Mouse (Mus musculus) cerebellum, postnatal 4 days (tissue): ENCODE data around the gene Oaz3.

Experiments used
- DNase-seq, 2 experiments: peaks; one replicate each; pipeline ENCODE4 v3.0.0; 2022; ENCODE audit warnings: low spot score in 2 of 2, mixed read lengths in 1 of 2

The Oaz3 gene

DNA sequence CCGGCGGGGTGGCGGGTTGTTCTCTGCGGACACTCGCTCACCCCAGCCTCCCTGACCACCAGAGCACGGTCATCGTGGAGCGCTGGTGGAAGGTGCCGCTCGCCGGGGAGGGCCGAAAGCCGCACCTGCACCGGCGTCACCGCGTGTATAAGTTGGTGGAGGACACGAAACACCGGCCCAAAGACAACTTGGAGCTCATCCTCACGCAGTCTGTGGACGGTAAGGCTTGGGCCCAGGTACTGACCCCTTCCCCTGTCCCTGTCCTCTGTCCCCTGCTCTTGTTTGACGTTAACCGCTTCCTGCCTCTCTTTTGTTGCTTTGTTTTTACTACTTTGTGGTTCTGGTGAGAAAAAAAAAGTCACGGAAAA is at the start of gene Oaz3:
TSS of gene Oaz3 (minus strand) at position 319 of the 368 bp plus-strand sequence.
- DNase-seq = no peak

DNA sequence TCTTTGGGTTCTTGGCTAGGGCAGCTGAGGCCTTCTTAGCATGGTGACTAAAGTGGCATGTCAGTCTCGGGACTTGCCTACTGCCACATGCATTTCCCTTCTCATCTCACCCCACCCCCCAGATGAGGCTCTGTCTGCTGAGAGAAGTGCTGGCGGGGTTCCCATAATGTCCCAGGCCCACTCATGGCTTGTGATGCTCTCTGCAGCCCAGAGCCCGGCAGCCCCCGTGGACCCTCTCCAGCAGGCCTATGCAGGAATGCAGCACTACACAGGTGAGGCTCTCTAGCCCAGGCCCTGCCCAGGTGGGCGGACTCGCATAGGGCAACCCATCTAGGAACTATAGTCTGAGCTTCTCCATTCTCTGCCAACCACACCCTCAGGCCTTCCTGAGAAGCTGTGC is 43.9 kb upstream of the Oaz3 start:
- DNase-seq = no peak

DNA sequence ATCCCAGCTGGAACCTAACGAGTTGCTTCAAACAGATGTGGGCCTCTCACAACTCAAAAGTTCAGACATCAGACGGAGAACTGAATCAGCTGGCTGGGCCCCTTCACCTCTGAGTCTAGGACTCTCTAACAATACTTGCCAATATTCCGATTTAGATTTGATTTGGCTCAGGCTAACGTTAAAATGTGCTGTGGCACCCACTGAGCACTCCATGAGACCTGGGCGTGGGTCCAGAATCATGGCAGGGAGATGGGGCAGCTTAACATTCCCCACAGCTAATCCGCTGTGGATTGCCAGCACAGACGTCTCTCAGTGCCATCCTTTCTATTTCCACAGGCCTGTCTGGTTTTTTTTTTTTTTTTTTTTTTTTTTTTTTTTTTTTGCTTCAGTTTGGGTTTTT is 42.2 kb upstream of the Oaz3 start:
- no peak for DNase-seq

DNA sequence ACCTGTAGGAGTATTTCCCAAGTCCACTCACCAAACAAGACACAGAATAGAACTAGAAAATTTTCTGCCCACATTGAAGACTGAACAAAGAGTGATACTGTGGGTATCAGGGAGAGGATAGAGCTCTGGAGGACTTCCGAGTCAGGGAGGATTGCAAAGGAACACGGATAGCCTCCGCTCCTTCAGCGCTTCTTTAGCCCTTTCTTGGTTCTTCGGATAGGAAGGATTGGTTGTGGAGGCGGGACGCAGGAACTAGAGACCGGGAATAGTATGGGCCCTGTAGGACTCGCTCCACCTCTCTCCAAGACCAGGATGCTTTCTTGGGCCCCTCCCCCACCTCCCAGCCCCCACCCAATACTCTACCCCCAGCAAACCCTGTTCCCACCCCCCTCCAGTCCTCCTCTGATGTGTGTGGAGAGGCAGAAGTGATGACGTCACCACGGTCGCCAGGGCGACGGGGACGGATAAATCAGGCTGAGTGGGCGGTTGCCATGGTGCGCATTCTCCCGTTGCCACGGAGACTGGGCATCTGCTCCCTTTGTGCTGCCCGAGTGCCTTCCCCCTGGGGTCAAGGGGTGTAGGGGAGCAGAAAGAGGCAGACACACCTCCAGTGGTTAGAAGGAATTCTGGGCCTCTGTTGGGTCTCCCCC is 40.2 kb upstream of the Oaz3 start:
- DNase-seq = peak; percentile 74 to 91

DNA sequence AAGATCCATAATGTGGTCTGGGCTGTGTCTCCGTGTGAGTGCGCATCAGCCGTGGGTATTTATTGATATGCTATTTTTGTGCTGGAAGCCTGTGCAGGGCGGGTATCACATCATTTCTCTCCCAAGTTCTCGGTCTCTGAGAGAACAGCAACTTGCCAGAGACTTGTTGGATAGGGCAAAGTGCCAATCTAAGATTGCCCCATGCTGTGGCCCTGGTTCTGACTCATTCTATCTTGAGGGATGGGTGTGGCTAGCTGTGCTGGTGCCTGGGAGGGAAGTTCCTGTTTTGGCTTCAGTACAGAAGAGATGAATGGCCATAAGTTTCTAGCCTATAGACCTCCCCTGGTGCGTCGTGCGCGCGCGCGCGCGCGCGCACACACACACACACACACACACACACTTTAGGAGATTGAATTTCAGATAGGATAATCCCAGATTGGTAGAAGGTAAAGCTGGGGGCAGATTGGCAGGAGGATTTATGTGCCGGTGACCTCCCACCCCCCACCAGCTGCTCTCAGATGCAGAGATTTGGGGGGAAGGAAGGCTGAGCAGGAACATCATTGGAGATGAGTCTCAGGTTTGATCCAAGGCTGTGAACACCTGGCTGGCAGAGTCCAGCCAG is 39.2 kb upstream of the Oaz3 start:
- DNase-seq = no peak

DNA sequence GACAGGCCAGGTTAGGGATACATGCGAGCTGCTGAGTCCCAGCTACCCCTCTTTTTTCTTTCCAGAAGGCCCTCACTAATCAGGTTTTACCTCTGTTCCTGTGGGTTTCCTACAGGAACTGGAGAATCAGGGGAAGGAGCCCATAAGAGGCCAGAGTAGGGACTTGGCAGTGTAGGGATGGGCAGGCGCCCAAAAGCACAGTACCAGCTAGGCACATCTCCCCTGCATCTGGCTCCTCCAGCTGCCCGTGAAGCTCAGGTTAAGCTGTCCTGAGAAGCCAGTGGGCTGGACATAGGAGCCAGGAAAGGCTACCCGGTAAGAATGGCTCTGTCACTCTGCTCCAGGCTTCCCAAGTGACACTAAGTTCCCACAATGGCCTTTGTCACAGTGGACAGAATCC is 37.7 kb upstream of the Oaz3 start:
- DNase-seq = no peak

DNA sequence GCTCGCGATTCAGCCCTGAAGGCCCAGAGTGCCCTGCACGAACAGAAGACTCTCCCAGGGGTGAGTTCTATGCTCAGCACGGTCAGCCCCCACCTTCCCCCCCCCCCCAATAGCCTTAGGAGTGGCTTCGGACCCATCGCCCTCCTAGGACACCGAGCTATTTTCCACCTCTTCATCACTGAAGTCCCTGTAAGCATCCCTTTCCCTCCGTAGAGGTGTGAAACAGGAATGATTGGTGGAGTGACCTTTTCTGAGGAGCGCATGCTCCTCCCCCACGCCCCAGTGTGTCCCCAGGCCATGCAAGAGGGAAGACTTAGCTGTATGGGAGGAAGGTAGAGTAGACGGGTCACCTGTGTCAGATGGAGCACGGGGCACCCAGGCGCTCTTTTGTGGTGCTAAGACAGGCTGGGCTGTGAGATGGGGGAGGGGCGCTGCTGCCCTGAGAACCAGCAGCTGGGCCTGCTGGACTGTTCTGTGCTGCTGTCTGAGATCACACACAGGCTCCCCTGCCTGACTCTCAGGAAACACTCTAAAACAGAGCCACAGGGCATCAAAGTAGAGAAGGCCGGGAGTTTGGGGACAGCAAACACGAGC is 36.7 kb upstream of the Oaz3 start, which contains the start of gene Riiad1:
TSS of gene Riiad1 (minus strand) at position 51 of the 594 bp plus-strand sequence.
- DNase-seq = no peak

DNA sequence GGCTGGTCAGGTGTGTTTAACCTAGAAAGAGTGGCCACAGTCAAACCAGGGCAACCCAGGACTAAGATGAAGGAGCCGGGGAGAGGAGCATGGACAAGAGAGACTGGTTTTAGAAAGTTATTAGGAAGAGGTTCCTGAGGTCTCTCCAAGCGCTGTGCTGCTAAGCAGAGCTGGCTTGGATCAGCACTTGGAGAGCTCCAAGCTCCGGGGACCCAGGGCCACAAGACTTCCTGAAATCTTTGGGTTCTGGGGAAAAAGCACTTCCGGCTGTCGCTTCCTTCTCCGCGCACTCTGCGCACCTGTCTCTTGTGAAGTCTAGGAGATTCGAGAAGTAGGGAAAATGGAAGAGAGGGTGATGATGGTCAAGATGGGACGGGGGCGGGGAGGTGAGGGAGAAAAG is 35.8 kb upstream of the Oaz3 start:
- no peak for DNase-seq

DNA sequence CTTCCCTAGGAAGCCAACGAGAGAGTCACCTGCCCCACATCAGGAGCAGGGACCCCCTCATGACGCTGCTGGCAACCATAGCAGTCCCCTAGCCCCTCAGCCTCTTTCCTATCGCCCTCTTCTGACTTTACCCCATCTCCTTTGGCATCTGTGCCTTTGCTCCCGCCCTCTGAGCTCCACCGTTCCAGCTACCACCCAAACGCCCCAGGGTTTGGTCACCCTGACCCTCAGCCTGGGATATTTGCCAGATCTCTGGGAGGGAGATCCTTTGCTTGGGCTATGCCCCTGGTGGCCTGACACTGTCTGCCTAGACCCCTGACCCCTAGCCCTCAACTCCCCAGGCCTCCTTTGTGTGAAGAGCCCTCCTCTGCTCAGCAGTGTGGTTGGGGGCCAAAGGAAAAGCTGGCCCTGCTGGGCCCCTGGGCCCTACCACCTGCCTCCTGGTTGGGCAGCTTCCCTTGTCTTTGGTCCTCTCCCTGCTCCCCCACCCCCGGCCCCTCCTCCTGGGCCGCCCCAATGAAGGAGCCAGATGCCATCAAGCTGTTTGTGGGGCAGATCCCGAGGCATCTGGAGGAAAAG is 35.0 kb upstream of the Oaz3 start:
- DNase-seq = no peak

DNA sequence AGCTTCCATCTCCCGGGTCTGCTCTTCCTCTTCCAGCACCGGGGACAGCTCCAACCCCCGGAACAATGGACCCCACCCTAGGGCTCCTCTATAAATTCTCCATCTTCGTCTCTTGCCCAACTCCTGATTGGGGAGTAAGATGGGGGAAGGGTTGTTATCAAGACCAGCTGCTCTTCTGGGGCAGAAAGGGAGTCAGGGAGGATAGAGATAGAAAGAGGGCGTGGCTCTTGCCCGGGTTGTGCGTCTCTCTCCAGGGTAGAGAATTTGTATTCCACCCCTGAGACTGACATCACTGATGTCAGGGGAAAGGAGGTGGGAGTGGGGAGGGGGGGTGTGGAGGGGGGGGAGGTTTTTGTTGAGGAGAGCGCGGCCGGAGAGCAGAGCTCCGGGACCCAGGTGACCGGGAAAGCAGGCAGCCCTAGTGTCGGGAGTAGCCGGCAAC is 34.3 kb upstream of the Oaz3 start, which contains the start of gene Celf3:
TSS of gene Celf3 (plus strand) at position 315 of the 442 bp plus-strand sequence.
- DNase-seq = peak in 1 of 2 experiments; percentile 53

DNA sequence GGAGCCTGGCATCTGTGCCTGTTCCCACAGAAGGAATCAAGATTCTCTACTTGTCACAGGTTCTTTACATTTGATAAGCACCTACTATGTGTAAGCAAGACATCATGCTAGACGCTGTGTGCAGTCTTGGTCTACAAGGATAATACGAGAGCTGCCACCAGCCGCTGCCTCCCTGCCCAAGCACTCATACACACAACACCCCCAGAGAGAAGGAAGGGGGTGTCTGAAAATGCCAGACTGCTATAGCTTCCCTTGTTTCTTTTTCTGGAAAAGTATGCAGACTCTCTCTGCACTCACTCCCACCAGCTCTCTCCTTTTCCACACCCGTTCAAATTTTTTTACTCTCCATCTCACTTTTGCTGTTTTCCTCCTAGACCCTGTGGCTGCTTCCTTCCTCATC is 33.7 kb upstream of the Oaz3 start:
- DNase-seq = no peak

DNA sequence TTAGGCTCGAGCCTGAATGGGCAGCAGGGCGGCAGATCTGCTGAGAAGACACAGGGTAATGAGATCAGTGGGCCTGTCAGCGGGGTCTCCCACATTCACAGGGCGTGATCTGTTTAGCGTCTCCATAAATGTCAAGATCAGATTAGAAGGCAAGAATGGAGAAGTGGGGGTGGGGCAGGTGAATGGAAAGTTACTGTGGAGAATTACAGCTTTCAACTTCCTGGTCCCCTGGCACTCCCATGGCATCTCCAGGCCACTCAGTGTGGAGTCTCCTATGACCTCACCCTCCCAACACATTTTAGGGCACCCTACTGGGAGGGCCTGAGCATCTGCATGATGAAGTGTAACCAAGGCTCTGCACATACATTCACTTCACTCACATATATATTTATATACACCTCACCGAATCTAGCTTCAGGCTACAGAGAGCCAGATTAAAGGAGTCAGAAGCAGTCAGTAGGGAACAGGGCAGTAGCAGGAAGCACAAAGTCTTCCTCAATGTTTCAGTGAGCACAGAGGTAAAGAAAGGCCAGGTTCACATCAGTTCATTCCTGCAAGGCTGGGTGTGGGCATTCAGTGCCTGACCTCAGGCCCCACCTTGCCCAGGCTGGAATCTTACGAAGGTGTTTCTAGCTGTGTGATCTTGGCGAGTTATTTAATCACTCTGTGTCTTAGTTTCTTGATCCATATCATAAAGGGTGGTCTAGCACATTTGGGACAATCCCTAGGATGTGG is 32.8 kb upstream of the Oaz3 start:
- no peak for DNase-seq

DNA sequence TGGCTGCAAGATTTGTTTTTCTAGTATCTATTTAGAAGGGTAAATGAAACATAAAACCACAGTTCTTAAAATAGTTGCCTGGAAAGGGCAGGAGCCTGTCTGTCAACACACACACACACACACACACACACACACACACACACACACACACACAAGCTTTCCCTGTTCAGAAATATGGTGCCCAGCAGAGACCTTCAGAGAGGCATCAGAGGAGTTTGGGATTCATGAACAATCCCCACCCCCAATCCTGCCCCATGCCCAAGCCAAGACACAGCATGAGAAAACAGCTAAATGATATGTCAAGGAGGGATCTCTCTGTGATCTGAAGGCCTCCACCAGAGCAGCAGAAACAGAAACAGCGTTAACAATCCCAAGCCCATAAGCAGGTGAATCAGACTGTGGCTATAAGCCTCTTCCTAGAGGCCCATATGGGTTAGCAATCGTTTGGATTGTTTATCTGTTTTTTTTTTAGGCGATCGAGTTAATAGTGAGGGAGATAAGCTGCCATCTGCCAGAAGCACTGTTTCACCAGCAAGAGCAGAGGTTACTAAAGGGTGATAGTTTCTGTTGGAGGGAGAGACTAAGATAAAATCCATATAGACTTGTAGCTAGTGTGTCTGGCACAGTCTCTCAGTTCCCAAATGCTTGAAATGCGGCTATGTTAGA is 30.0 kb upstream of the Oaz3 start:
- DNase-seq = no peak

DNA sequence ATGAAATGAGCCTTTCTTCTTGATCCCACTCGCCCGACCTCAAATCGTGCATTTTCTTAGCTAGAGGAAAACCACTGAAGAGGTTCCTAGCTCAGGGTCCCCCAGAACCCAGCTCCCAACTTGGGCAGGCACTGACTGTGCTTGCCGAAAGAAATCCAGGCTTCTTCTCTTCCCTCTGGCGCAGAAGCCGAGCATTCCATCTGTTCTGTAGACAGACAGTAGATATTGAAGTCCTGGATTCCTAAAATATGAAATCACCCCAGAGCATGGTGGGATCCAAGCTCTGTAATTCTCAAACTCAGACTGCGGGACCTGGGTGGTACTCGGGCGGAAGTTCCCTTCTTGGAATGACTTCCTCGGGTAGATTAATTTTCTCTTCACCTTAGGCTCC is 29.4 kb upstream of the Oaz3 start:
- DNase-seq = no peak

DNA sequence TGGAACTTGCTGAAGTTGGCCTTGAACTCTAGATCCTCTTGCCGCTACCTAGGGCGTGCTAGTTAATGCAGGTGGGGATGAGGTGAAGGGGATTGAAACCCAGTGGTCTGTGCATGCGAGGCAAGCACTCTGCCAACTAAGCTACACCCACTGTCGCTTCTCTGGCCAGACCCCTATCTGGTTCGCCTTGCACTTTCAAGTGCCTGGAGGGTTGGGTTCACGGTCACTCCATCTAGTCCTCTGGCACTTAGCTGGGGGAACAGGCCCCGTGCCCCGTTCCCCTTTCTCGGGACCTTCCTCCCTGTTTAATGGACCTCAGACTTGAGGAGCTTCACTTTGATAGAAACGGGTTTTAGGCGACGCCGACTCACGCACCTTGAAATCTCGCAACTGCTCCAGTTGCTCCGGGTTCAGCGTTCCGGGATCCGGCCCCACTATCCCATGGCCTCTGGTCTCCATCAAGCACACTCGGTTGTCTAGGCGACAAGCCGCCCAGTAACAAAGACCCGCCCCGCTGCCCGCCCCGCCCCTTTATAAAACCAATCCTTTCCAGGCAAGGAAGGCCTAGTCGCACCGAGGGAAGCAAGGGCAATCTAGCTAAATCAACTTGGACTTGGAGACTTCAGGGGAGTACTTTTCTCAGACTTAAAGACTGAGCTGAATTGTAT is 28.9 kb upstream of the Oaz3 start:
- no peak for DNase-seq

DNA sequence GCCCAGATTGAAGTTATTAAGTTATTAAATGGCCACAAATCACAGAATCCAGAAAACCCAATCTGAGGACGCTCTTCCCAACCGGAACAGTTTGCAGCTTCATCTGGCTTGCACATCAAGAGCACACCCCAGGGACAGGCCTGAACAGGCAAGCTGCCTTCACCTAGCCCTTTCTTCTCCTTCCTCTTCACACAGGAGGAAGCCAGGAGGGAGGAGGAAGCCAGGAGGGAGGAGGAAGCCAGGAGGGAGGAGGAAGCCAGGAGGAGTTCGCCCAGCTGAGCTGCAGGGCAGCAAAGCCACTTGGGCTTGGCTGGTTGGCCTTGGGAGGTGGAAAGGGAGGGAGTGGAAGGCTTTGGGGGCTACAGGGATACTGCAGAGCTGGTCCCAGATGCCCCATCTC is 25.2 kb upstream of the Oaz3 start:
- DNase-seq = no peak

DNA sequence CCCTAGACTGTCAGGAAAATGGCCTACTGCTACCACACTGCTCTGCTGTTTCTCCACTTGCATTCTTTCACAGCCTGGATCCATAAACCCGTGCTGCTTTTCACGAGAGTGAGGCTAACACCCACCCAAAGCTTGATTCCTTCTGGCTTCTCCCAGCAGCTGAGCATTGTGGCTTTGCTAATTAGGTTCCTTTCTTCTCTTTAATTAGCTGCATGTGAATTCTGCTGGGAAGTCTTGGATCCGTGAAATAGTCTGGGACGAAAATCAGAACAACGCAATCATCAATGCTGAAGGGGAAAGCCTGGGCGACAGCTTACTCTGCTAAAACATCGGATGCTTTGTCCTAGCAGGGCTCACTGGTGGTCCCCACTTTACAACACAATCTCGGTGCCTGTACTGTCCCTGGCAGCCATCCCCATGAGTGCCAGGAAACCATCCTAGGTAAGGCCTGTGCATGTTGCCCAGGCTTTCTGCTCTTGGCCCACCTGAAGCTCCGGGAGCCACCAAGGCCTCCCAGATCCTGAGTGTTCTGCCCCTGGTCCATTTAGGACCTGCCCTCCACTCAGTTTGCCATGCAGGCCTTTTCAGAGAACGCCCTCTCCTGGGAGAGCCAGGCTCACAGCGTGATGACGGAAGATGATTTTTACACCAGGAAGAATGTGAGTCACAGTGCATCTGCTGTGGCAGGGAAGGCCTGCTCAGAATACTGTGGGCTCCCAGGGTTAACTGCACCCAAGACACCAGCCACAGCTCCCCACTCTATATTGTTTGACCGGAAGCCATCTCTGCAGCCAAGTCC is 22.1 kb upstream of the Oaz3 start:
- DNase-seq = no peak

DNA sequence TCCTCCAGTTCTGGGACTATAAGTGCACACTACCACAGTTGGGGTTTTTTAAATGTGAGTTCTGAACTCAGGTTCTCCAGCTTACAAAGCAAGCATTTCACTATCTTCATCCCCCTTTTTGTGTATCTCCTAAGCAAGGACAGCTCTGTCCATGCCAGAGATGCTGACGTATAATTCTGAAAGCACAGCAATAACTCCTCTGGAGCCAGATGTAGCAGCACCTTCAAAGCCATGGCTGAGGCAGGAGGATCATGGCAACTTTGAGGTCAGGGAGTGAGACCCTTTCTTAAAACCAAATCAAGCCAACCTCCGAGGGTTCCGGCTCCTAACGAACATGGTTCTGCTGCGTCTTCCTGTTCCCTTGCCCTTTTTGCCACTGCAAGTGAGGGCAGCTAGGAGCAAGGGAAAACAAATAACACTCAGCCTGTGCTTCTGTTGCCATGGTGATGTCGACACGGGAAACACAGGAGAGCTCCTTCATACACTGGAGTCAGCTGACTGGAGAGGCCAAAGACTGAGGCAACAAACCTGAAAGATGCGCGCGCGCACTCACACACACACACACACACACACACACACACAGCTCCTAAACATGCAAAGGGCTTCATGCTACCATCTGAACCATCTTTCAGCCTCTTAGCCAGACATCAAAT is 20.3 kb upstream of the Oaz3 start:
- no peak for DNase-seq

DNA sequence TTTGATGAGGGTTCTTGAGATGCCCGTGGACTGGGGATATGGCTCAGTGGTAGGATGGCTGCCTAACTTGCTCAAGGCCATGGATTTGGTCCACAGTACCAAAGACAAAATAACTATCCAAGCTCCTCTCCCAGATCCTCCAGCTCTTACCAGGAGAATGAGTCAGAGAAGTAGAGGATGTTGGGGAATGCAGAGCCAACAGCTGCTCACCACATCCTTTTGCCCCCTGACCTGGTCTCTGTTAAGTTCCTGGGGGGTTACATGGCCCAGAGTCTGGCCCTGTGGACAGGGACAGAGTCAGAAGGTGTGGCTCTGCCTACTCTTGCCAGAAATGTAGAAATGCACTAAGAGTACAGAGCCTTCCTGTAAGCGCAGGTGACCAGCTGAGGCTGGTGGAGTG is 16.1 kb upstream of the Oaz3 start:
- no peak for DNase-seq

DNA sequence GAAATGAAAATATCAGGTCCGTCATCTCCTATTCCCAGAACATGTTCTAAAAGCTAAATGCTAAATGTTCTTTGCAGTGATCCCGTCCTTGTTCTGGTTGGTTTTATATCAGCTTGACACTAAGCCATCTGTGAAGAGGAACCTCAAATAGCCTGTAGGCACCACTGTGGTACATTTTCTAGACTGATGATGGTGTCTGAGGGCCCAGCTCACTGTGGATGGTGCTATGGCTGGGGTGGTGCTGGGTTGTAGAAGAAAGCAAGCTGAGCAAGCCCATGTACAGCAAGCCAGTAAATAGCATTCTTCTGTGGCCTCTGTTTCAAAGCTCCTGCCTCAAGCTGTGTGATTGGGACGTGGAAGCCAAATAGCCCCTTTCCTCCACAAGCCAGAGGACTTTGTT is 13.3 kb upstream of the Oaz3 start:
- DNase-seq = no peak
